Mouse (Mus musculus) mouse trophoblast stem cell (cell line): ENCODE measurements around the gene Polrmt.

Experiments
- in situ Hi-C, 2 experiments: fragments of 300-500 bp; cut with MseI, MboI; formaldehyde crosslinking; loops; 2 replicates in 1 of 2; 3 replicates in 1 of 2; pipeline ENCODE4 v1.15.1; 2025

The Polrmt gene

DNA sequence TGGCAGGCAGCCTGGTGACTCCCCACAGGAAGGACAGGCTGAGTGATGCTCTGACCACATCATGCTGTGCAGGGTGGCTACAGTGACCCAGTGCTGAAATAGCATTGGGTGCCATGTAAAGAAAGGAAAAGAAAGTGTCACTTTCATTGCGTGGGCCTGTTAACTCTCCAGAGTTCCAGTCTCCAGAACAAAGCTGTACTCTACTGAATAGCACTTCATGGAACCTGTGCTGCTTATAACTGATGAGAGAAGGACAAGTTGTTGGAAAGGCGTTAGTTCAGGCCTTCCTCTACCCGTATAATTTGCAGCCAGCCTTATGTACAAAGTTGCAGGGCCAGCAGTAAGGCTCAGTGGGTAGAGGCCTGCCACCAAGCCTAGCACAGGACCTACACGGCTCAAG lies 57.7 kb downstream of the Polrmt start, which contains the start of gene Gzmm:
Gene Gzmm (plus strand): TSS at position 301 of the 400 bp plus-strand sequence.
- in situ Hi-C loops = no loop called here

GRCm38 (mm10) chr10:79687513-79687912 lies 58.9 kb downstream of the Polrmt start:
- in situ Hi-C loops = no loop called here

GRCm38 (mm10) chr10:79686691-79687090 lies 59.7 kb downstream of the Polrmt start:
- in situ Hi-C loops = no loop called here

DNA sequence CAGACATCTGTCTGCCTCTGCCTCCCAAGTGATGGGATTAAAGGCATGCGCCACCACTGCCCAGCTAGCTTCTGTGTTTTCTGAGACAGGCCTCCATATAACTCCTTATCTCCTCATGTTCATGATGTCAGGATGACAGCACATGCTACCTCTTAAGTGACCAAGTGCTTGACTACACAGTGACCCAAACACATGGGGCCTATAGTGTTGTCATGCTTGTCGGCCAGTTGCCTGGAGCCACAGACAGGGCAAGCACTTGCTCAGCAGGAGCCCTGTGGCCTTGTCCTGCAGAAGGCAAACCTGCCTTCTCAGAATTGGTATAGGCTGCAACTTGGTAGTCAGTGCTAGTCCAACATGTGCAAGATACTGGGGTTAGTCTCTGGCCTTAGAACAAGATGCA lies 60.2 kb downstream of the Polrmt start:
- in situ Hi-C loops = no loop called here
